Mouse (Mus musculus): ENCODE measurements around the gene Cep89. TPM values are rescaled to one million over a fixed set of nuclear protein-coding genes. Genes with fewer than 3 reads are reported as not detected.

The Cep89 gene
- 2.9 and 3.8 TPM in 2 replicates for polyA plus RNA-seq (2012)

GRCm38 (mm10) chr7:35396542-35397168 is at the start of gene Cep89, which contains the start of gene Faap24:
TSS of gene Cep89 (plus strand) at chr7:35397035.
TSS of gene Faap24 (minus strand) at chr7:35396836.
- peaks cover 4% of the 10 kb centered on the region; the same call in 1 of the 2 replicates for H3K9me3 ChIP-seq (ENCODE audit: control insufficient read depth, low read length)
- TF ChIP-seq GATA1 (IDR thresholded peaks at IDR 0.05; ENCODE audit: low read length), result no peak
- TF ChIP-seq TAL1 (IDR thresholded peaks at IDR 0.05; ENCODE audit: low read length), result no peak
- peaks cover 49% of the 10 kb centered on the region for H3K4me1 ChIP-seq (ENCODE audit: control insufficient read depth)
- H3K27me3 ChIP-seq (ENCODE audit: control insufficient read depth), result no peaks in the 10 kb centered on the region
- H3K36me3 ChIP-seq (ENCODE audit: control insufficient read depth), result peaks cover 74% of the 10 kb centered on the region
- peak within 1 kb of the TSS; percentile 75 for H3K4me3 ChIP-seq (replicated peaks)

GRCm38 (mm10) chr7:35347918-35348700 is 48.7 kb upstream of the Cep89 start:
- H3K4me1 ChIP-seq (ENCODE audit: control insufficient read depth), result peaks cover 14% of the 10 kb centered on the region
- no peaks in the 10 kb centered on the region; the same call in 1 of the 2 replicates for H3K27me3 ChIP-seq (ENCODE audit: control insufficient read depth)
- no peak overlapping the region for H3K4me3 ChIP-seq (replicated peaks)
- H3K36me3 ChIP-seq (ENCODE audit: control insufficient read depth), result no peaks in the 10 kb centered on the region
- no peak for TF ChIP-seq GATA1 (IDR thresholded peaks at IDR 0.05; ENCODE audit: low read length)
- no peak for TF ChIP-seq TAL1 (IDR thresholded peaks at IDR 0.05; ENCODE audit: low read length)
- peaks cover 8% of the 10 kb centered on the region for H3K9me3 ChIP-seq (ENCODE audit: control insufficient read depth, low read length)

- TF ChIP-seq TAL1 (IDR thresholded peaks at IDR 0.05; ENCODE audit: low read length), result no peak
- no peak for TF ChIP-seq GATA1 (IDR thresholded peaks at IDR 0.05; ENCODE audit: low read length)
- peaks cover 8% of the 10 kb centered on the region for H3K9me3 ChIP-seq (ENCODE audit: control insufficient read depth, low read length)
- peaks cover 14% of the 10 kb centered on the region for H3K4me1 ChIP-seq (ENCODE audit: control insufficient read depth)
- H3K27me3 ChIP-seq (ENCODE audit: control insufficient read depth), result no peaks in the 10 kb centered on the region; the same call in 1 of the 2 replicates
- H3K36me3 ChIP-seq (ENCODE audit: control insufficient read depth), result no peaks in the 10 kb centered on the region
- H3K4me3 ChIP-seq (replicated peaks), result no peak overlapping the region
Measured at GRCm38 (mm10) chr7:35349022-35349421, 47.8 kb upstream of the Cep89 start.

- peaks cover 8% of the 10 kb centered on the region for H3K9me3 ChIP-seq (ENCODE audit: control insufficient read depth, low read length)
- peaks cover 14% of the 10 kb centered on the region for H3K4me1 ChIP-seq (ENCODE audit: control insufficient read depth)
- no peaks in the 10 kb centered on the region; the same call in 1 of the 2 replicates for H3K27me3 ChIP-seq (ENCODE audit: control insufficient read depth)
- H3K4me3 ChIP-seq (replicated peaks), result no peak overlapping the region
- no peaks in the 10 kb centered on the region for H3K36me3 ChIP-seq (ENCODE audit: control insufficient read depth)
- TF ChIP-seq TAL1 (IDR thresholded peaks at IDR 0.05; ENCODE audit: low read length) (no peak), GATA1 (IDR thresholded peaks at IDR 0.05; ENCODE audit: low read length) (no peak)
Measured at GRCm38 (mm10) chr7:35349886-35350684, 46.8 kb upstream of the Cep89 start.

GRCm38 (mm10) chr7:35351155-35351554 is 45.7 kb upstream of the Cep89 start:
- no peaks in the 10 kb centered on the region for H3K36me3 ChIP-seq (ENCODE audit: control insufficient read depth)
- peaks cover 14% of the 10 kb centered on the region for H3K4me1 ChIP-seq (ENCODE audit: control insufficient read depth)
- H3K4me3 ChIP-seq (replicated peaks), result no peak overlapping the region
- TF ChIP-seq TAL1 (IDR thresholded peaks at IDR 0.05; ENCODE audit: low read length), result no peak
- TF ChIP-seq GATA1 (IDR thresholded peaks at IDR 0.05; ENCODE audit: low read length), result no peak
- peaks cover 6% of the 10 kb centered on the region for H3K9me3 ChIP-seq (ENCODE audit: control insufficient read depth, low read length)
- H3K27me3 ChIP-seq (ENCODE audit: control insufficient read depth), result no peaks in the 10 kb centered on the region; the same call in 1 of the 2 replicates

- H3K27me3 ChIP-seq (ENCODE audit: control insufficient read depth), result no peaks in the 10 kb centered on the region
- TF ChIP-seq GATA1 (IDR thresholded peaks at IDR 0.05; ENCODE audit: low read length), result no peak
- TF ChIP-seq TAL1 (IDR thresholded peaks at IDR 0.05; ENCODE audit: low read length), result no peak
- no peak overlapping the region for H3K4me3 ChIP-seq (replicated peaks)
- peaks cover 5% of the 10 kb centered on the region for H3K4me1 ChIP-seq (ENCODE audit: control insufficient read depth)
- H3K36me3 ChIP-seq (ENCODE audit: control insufficient read depth), result no peaks in the 10 kb centered on the region
- 0 out of 2 replicates have a peak, but pooled peaks cover 3% of the 10 kb centered on the region for H3K9me3 ChIP-seq (ENCODE audit: control insufficient read depth, low read length)
Measured at GRCm38 (mm10) chr7:35353306-35353705, 43.5 kb upstream of the Cep89 start.

GRCm38 (mm10) chr7:35355303-35355872 is 41.4 kb upstream of the Cep89 start:
- H3K4me3 ChIP-seq (replicated peaks), result no peak overlapping the region
- H3K27me3 ChIP-seq (ENCODE audit: control insufficient read depth), result no peaks in the 10 kb centered on the region
- TF ChIP-seq TAL1 (IDR thresholded peaks at IDR 0.05; ENCODE audit: low read length) (no peak), GATA1 (IDR thresholded peaks at IDR 0.05; ENCODE audit: low read length) (no peak)
- H3K4me1 ChIP-seq (ENCODE audit: control insufficient read depth), result no peaks in the 10 kb centered on the region
- no peaks in the 10 kb centered on the region for H3K36me3 ChIP-seq (ENCODE audit: control insufficient read depth)
- 0 out of 2 replicates have a peak, but pooled peaks cover 3% of the 10 kb centered on the region for H3K9me3 ChIP-seq (ENCODE audit: control insufficient read depth, low read length)

GRCm38 (mm10) chr7:35357621-35358020 is 39.2 kb upstream of the Cep89 start:
- Histone ChIP-seq H3K36me3 (ENCODE audit: control insufficient read depth) (no peaks in the 10 kb centered on the region), H3K4me1 (ENCODE audit: control insufficient read depth) (no peaks in the 10 kb centered on the region), H3K27me3 (ENCODE audit: control insufficient read depth) (no peaks in the 10 kb centered on the region), H3K9me3 (ENCODE audit: control insufficient read depth, low read length) (no peaks in the 10 kb centered on the region), H3K4me3 (replicated peaks) (no peak overlapping the region)
- no peak for TF ChIP-seq TAL1 (IDR thresholded peaks at IDR 0.05; ENCODE audit: low read length)
- TF ChIP-seq GATA1 (IDR thresholded peaks at IDR 0.05; ENCODE audit: low read length), result no peak
